Mouse (Mus musculus): Measurements from ENCODE around the gene Ces1f. TPM values are rescaled to one million over a fixed set of nuclear protein-coding genes. Genes with fewer than 3 reads are reported as not detected.
"Not testable (repeated sequence)": the region's sequence is repeated elsewhere in the genome, so short reads cannot be mapped to it uniquely, and the experiment has no call there.

Gene Ces1f
- total RNA-seq (2021) = under 1 TPM; 0.23 to 0.32 TPM
- long read RNA-seq, experiment 1, partial matches to known transcripts = 0 of 1 reads
- long read RNA-seq, experiment 1, other reads (novel, unspliced or antisense) = 0 of 1 reads
- long read RNA-seq, experiment 2 = 0 reads

- no peak for DNase-seq (ENCODE audit: low spot score in 2 of 2)
Observed at GRCm38 (mm10) chr8:93279556-93279955, at the start of gene Ces1f. TSS of gene Ces1f (minus strand) at chr8:93279747.

- DNase-seq (ENCODE audit: low spot score in 2 of 2) = no peak
Observed at GRCm38 (mm10) chr8:93325123-93325522, 45.6 kb upstream of the Ces1f start.

DNA sequence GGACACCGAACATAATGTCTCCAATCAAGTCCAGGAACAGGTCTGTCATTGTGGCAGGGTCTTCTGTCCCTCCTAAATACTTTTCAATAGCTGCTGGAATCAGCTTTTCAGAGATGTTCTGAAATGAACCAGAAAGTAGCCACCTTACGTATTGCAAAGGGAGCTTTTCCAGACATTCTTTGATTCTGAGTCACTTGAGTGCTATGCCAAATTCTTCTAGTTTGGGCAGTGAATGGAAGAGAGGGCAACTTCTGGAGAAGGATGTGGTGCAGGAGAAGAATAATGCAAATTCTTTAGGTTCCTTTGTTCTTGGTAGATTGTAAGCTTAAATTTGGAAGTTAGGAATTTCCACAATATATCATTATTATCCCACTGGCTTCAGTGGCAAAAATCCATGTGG is 37.5 kb upstream of the Ces1f start:
- no peak for DNase-seq (ENCODE audit: low spot score in 2 of 2)

GRCm38 (mm10) chr8:93315557-93315956 is 36.0 kb upstream of the Ces1f start:
- DNase-seq (ENCODE audit: low spot score in 2 of 2) = no peak

GRCm38 (mm10) chr8:93283896-93284295 is 4.3 kb upstream of the Ces1f start:
- DNase-seq (ENCODE audit: low spot score in 2 of 2) = no peak

DNA sequence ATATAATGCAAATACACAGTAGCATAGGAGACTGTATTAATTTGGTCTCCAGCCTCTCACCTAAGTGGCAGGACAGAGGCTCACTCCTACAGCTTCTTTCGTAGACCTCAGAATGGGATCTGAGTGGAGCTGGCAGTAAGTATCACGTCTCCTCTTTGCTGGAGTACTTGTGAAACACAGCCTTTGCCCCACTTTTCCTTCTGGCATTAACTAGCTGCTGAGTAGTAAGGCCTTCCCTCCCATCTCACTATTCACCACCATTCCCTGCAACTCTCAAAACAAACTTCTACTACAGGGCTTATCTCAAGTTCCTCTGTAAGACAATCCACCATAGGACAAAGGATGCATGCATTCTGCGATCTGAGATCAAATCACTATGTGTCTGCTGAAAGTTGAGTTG is 2.8 kb upstream of the Ces1f start:
- no peak for DNase-seq (ENCODE audit: low spot score in 2 of 2)

- no peak for DNase-seq (ENCODE audit: low spot score in 2 of 2)
Observed at GRCm38 (mm10) chr8:93278176-93278805, 1.3 kb downstream of the Ces1f start.

- DNase-seq (ENCODE audit: low spot score in 2 of 2) = no peak
Observed at GRCm38 (mm10) chr8:93274609-93275008, 4.9 kb downstream of the Ces1f start.

DNA sequence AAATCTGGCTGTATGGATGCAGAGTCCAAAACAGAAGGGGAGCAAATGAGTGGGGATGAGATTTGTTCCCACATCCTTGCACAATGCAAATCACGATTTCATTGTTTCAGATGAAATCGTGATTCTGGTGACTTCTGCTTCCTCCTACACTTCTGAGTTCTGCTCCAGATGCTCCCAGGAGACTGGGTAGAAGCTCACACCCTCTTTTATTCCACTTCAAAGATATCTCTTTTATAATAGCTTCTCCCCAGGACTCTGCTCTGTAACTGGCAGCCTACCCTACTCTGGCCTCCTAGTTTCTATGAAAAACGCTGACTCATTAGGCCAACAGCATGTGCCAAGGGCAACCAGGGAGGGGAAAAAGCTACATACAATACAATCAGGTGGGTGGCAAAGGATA is 6.2 kb downstream of the Ces1f start:
- no peak for DNase-seq (ENCODE audit: low spot score in 2 of 2)

DNA sequence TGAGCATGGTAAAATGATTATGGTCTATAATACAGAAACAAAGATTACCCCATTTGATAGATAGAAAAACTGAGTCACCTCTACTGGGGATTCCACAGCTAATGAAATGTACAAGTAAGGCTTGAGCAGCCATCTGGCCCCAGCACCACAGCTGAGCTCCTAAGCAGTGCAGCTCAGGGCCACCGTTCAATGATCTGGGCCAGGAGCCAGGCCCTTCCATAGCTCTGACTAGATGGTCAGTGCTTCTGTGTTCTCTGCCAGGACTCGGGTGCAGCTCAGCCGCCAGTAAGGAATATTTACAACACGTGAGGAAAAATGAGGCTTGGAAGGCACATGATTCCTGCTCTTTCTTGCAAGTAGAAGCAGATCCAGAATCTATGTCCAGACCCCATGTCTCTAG is 6.9 kb downstream of the Ces1f start:
- DNase-seq (ENCODE audit: low spot score in 2 of 2) = no peak

GRCm38 (mm10) chr8:93261436-93261835 is 18.1 kb downstream of the Ces1f start:
- no peak for DNase-seq (ENCODE audit: low spot score in 2 of 2)

DNA sequence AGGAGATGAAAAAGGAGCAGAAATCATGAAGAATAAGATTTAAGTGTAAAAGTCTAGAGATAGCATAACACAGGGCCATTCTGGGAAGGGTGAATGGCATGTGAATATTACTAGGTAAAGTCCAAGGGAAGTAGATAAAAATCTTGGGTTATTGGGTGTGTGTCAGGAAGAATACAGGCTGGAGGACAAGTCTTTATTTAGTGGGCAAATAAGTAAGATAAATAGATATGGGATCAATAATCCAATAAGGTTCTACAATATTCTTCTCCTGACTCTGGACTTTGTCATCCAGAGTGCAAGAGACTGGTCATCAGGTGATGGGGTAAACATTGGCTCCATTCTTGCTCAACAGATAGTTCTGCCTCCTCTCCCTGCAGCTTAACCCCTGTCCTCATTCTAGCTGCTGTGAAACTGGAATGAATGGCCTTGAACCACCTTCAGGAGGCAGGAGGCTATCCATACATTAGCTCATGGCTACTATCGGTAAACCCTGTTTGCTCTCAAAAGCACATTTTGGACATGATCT is 27.1 kb downstream of the Ces1f start:
- no peak for DNase-seq (ENCODE audit: low spot score in 2 of 2)

- no peak for DNase-seq (ENCODE audit: low spot score in 2 of 2)
Observed at GRCm38 (mm10) chr8:93246057-93246456, 33.5 kb downstream of the Ces1f start.

- DNase-seq (ENCODE audit: low spot score in 2 of 2) = no peak
Observed at GRCm38 (mm10) chr8:93239884-93240283, 39.7 kb downstream of the Ces1f start.

GRCm38 (mm10) chr8:93235681-93236080 is 43.9 kb downstream of the Ces1f start:
- DNase-seq (ENCODE audit: low spot score in 2 of 2) = no peak

- no peak for DNase-seq (ENCODE audit: low spot score in 2 of 2)
Observed at GRCm38 (mm10) chr8:93234706-93235105, 44.8 kb downstream of the Ces1f start.

GRCm38 (mm10) chr8:93234068-93234467 is 45.5 kb downstream of the Ces1f start:
- no peak for DNase-seq (ENCODE audit: low spot score in 2 of 2)

DNA sequence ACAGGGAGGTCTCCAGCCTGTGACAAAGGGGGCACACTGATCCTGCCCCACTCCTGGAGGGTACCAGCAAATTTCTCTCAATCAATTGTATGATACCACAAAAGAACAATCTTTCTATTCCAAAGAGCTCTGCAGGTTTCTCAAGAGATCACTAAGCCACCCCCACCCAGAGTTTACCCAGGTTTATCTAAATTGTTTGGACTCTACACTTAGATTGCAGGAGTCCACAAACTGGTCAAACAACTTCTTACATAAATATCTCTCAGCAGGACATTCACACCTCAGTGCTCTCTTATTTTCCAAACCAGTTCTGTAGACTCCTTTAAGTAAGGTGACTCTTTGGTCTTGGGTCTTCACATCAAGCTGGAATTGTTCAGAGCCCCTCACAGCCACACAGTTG is 50.1 kb downstream of the Ces1f start, which contains the start of gene Ces1e:
Ces1e (minus strand) TSS at position 174 of the 400 bp plus-strand sequence.
- DNase-seq (ENCODE audit: low spot score in 2 of 2) = no peak

- DNase-seq (ENCODE audit: low spot score in 2 of 2) = no peak
Observed at GRCm38 (mm10) chr8:93228673-93229370, 50.7 kb downstream of the Ces1f start.

GRCm38 (mm10) chr8:93226471-93226870 is 53.1 kb downstream of the Ces1f start:
- not testable (repeated sequence) for DNase-seq (ENCODE audit: low spot score in 2 of 2)

DNA sequence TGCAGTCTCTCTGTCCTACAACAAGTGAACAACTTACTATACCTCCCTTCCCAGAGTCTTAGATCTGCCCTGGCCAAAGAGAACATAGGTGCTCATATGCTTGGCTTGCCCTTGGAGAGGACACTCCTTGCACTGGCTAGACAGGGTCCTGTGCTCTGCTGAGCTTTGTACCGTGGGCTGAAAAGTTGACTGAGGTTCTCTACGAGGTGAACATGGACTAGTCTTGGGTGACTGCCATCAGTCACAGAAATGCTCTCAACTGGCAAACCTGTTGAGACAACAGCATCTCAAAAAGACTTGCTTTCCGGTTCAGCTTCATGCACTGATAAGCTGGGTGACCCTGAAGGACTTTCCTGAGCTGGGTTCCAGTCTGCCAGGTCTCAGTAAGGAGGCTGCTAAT is 57.7 kb downstream of the Ces1f start:
- DNase-seq (ENCODE audit: low spot score in 2 of 2) = no peak

DNA sequence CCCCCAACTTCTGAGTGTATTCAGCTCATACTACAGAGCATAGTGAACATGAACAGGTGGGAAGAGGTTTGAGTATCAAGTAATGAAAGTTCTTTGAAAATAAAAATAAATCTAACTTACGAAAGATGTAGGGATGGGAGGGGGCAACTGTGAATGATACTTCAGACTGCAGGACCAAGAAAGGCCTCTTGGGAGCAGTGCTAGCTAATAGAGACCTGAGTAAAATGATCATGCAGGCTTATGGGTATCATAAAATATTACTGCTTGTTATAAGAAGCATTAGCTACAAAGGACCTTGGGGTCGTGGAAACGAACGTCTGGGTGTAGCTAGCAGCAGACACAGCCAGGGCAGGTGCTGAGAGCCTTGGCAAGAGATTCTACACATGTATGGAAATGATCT is 61.7 kb downstream of the Ces1f start:
- no peak for DNase-seq (ENCODE audit: low spot score in 2 of 2)

All from gastrocnemius, postnatal 4 days (tissue).